20 mouse cellular contexts compared by ENCODE assay signal in the genomic region with DNA sequence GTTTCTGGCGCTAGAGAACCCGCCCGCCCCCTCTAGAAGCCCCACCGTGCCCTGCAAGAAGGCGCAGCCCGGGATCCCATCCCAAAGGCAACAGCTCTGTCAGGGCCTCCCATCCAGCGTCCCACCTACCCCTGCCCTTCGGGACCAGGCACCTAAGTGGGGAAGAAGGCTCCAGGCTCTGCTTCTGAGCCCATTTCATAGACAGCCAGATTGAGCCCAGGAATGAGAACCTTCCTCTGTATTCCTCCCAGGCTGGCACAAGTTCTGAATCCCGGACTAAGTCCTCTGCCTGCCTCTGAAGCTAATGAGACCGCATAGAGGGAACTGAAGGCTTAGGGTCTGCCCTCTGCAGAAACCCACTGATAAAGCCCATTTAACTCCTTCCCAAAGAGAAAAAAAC. TPM values are rescaled to one million over a fixed set of nuclear protein-coding genes. Genes with fewer than 3 reads are reported as not detected.
"Had no signal": no experiment of that assay in that cellular context is flagged by ENCODE, and none has a peak within 500 bp of the region (broad histone marks: within the 10 kb centered on the region; RNA-seq: fewer than 3 reads in every experiment).

A gene (minus strand): TSS at position 101 of the 400 bp plus-strand sequence.

RNA-seq across cellular contexts. Expression of the gene that starts here (rescaled TPM):
- polyA plus RNA-seq: limb, embryonic 10.5 days; limb, embryonic 11.5 days; limb, embryonic 12.5 days; limb, embryonic 13.5 days; limb, embryonic 15.5 days; liver, adult 2 months; liver, embryonic 11.5 days; liver, embryonic 12.5 days; liver, embryonic 16.5 days; liver, postnatal 0 days; macrophage; midbrain, embryonic 10.5 days; midbrain, embryonic 11.5 days; midbrain, embryonic 12.5 days; midbrain, embryonic 13.5 days; midbrain, embryonic 14.5 days; midbrain, embryonic 16.5 days; midbrain, postnatal 0 days; neural tube, embryonic 11.5 days; neural tube, embryonic 12.5 days had no signal
